Mouse (Mus musculus): Measurements from ENCODE around the gene Olfr1111.
"Not testable (repeated sequence)": the region's sequence is repeated elsewhere in the genome, so short reads cannot be mapped to it uniquely, and the experiment has no call there.

Olfr1111 gene

DNA sequence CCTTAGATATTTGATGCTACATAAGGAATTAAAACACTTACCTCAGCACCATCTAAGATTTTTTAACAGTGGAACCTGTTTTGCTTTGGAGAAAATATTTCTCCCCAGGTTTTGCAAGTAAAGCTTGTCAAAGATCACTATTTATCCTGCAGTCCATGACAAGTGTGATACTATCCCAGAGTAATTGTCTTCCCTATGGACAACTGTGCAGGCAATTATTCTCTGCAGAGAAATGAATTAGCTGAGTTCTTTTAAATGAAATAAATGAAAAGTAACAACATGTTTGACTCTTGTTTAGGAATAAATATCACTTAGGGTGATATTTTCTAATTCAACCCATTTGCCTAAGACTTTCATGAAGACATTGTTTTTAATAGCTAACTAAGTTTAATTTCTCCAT is at the start of gene Olfr1111:
Gene Olfr1111 (minus strand): TSS at position 101 of the 400 bp plus-strand sequence.
- DNase-seq (ENCODE audit: low spot score), result no peak

DNA sequence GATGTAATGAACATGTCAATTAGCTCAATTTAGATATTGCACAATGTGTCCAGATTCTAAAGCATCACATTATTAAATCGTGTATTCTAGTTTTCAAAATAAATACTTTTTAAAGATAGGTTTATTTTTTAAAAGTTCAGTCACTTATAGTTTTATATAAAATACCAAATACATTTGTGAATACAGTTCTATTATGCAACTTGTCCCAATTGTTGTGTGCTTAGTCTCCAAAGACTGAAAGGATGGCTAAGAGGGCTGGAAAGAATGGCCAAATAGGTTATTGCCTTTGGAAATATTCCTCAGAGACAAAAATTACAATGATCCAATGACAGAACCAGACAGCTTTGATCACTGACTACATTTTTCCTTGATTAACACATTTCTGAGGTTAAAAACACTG is 35.1 kb upstream of the Olfr1111 start, which contains the start of gene Olfr1112:
Gene Olfr1112 (plus strand): TSS at position 301 of the 400 bp plus-strand sequence.
- DNase-seq (ENCODE audit: low spot score), result no peak

DNA sequence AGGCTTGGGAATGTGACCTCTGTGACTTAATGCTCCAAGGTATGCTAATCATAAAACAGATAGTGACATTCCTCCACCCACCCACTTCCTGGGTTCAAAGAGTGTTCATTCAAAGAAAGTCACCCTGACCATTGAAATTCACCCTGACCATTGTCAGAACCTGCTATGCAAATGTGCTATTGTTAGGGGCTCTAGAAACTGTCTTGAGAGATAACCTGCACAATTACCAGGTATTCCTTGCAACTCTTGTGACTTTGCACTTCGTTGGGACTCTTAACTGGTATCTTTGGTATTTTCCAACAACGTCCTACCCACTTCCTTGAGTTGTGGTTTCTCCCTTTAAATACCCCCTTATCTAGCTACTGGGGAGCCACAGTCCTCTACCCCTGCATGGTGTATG is 15.3 kb upstream of the Olfr1111 start:
- not testable (repeated sequence) for DNase-seq (ENCODE audit: low spot score)

DNA sequence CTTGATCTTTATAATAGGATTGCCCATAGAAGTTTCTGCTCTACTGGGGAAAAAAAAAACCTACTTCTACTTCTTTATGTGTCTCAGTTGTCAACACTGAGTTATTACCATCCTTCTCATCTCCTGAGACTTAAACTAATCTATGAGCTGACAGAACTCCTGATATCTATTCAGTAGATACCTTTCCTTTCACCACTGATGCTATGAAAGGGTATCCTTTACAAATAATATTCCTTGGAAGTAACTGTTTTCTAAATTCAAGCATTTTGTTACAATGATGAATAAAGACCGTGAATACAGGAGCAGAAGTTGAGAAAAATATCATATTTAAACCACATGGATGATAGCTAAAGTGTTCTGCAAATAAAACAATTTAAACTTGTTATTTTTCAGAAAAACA is 12.2 kb downstream of the Olfr1111 start, which contains the start of gene Olfr1110:
Gene Olfr1110 (minus strand): TSS at position 101 of the 400 bp plus-strand sequence.
- DNase-seq (ENCODE audit: low spot score), result no peak

DNA sequence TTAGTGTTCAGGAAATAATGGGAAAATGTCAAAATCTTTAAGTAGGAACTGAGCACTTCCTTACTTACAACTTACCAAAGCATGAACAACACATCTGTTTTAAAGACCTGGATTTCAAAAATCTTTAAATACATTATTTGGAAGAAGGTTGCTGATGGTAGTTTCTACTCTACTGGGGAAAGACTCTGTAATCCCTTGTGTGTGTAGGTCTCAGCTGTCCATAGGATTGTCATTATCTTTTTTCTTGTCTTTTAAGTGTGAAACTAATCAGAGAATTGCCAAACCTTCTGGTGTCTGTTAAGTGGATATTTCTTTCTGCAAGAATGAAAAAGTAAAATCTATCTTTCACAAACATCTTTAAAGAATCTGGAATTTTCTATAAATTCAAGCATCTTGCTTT is 38.0 kb downstream of the Olfr1111 start, which contains the start of gene Olfr259:
Gene Olfr259 (minus strand): TSS at position 101 of the 400 bp plus-strand sequence.
- no peak for DNase-seq (ENCODE audit: low spot score)
